In genomic region chr8:13213479-13214268, GRCm38 (mm10) we compare ENCODE assay signal across 8 mouse cellular contexts. TPM values are rescaled to one million over a fixed set of nuclear protein-coding genes. Genes with fewer than 3 reads are reported as not detected.
DNase-seq lines count a peak whose midpoint lies in the region; ATAC-seq lines count a peak whose summit lies in the region.

No protein-coding gene starts in this region.

- WGBS in intestine, embryonic 16.5 days = 25% methylated on average over 10 of the region's 10 CpGs

- intact Hi-C loops in left cerebral cortex, postnatal 25 days (cut with DNase I) = loop anchor here (5.0 to 10.0 kb wide), 4 partner anchors 51 to 319 kb away; partner anchors contain the start of genes Cul4a and Pcid2

- peak; percentile 74 for ATAC-seq in intestine, embryonic 16.5 days

- no peaks in the 10 kb centered on the region for H3K27me3 ChIP-seq in intestine, embryonic 16.5 days (replicated peaks; ENCODE audit: control insufficient read depth, insufficient read depth, low read length)

- H3K4me1 ChIP-seq in intestine, embryonic 16.5 days (ENCODE audit: control insufficient read depth, insufficient read depth, low read length) = peaks cover 8% of the 10 kb centered on the region

- no peak overlapping the region for H3K27ac ChIP-seq in intestine, embryonic 16.5 days (ENCODE audit: low read length)

- no peaks in the 10 kb centered on the region for H3K9me3 ChIP-seq in intestine, embryonic 16.5 days (ENCODE audit: control insufficient read depth, low read length)

- no peak overlapping the region for H3K4me2 ChIP-seq in intestine, embryonic 16.5 days (ENCODE audit: low read depth, low read length)

- no peak overlapping the region for H3K4me3 ChIP-seq in intestine, embryonic 16.5 days (ENCODE audit: low read length)

- H3K9ac ChIP-seq in intestine, embryonic 16.5 days (ENCODE audit: low read depth, low read length) = no peak overlapping the region

- H3K36me3 ChIP-seq in intestine, embryonic 16.5 days (ENCODE audit: control insufficient read depth, insufficient read depth, low read length) = no peaks in the 10 kb centered on the region

- DNase-seq in adrenal gland, adult 2 months = peak; percentile 92
- peak; percentile 73 for DNase-seq in embryo, embryonic 11.5 days (ENCODE audit: low read depth, low spot score)
- peak; percentile 81 to 88 for DNase-seq in gastrocnemius, postnatal 4 days (ENCODE audit: low spot score in 2 of 2)
- DNase-seq in left cerebral cortex, postnatal 25 days (ENCODE audit: low spot score in 2 of 2) = peak; percentile 81 to 90
- peak; percentile 87 for DNase-seq in mesoderm, embryonic 11.5 days (ENCODE audit: low read depth, low spot score)
- DNase-seq in right cerebral cortex, postnatal 25 days = peak; percentile 80
- peak; percentile 85 to 90 for DNase-seq in urinary bladder, postnatal 36 days (ENCODE audit: low spot score in 2 of 2)

RNA-seq across cellular contexts. Expression of gene Grtp1, which starts 13.3 kb away (rescaled TPM):
- 10 to 100 TPM; 10.8 to 16.4 TPM for total RNA-seq in adrenal gland, adult 2 months (2021)
- 10.1 and 12.5 TPM in 2 replicates for polyA plus RNA-seq in adrenal gland, adult 2 months (2012; rRNA removed)
- total RNA-seq in gastrocnemius, postnatal 4 days (2021) = 10 to 100 TPM in 1 of 2 experiments, 1 to 10 TPM in 1; 8.2 to 10.6 TPM
- polyA plus RNA-seq in intestine, embryonic 16.5 days (2015; fragmentation: Nextera tagmentation; extraction: Ambion mirVana) = 71.7 and 75.3 TPM in 2 replicates
- total RNA-seq in left cerebral cortex, postnatal 25 days (2021) = 1 to 10 TPM; 4.0 to 4.9 TPM

RNA-seq across cellular contexts. Expression of gene Adprhl1, which starts 40.3 kb away (rescaled TPM):
- 1 to 10 TPM in 1 of 2 experiments, under 1 TPM in 1; 0.93 to 5.4 TPM for total RNA-seq in adrenal gland, adult 2 months (2021)
- polyA plus RNA-seq in adrenal gland, adult 2 months (2012; rRNA removed) = 0.38 and 2.0 TPM in 2 replicates
- 10 to 100 TPM; 78.0 to 80.2 TPM for total RNA-seq in gastrocnemius, postnatal 4 days (2021)
- polyA plus RNA-seq in intestine, embryonic 16.5 days (2015; fragmentation: Nextera tagmentation; extraction: Ambion mirVana) = 0.29 and 0.40 TPM in 2 replicates
- total RNA-seq in left cerebral cortex, postnatal 25 days (2021) = 1 to 10 TPM in 1 of 2 experiments, under 1 TPM in 1; 0.60 to 1.4 TPM

RNA-seq across cellular contexts. Expression of gene Lamp1, which starts 54.7 kb away (rescaled TPM):
- total RNA-seq in adrenal gland, adult 2 months (2021) = 100 to 1,000 TPM; 476 to 520 TPM
- 336 and 366 TPM in 2 replicates for polyA plus RNA-seq in adrenal gland, adult 2 months (2012; rRNA removed)
- 100 to 1,000 TPM; 265 to 276 TPM for total RNA-seq in gastrocnemius, postnatal 4 days (2021)
- 256 and 550 TPM in 2 replicates for polyA plus RNA-seq in intestine, embryonic 16.5 days (2015; fragmentation: Nextera tagmentation; extraction: Ambion mirVana)
- total RNA-seq in left cerebral cortex, postnatal 25 days (2021) = 100 to 1,000 TPM; 285 to 291 TPM

Comparison
In these comparisons a context has a peak if more than half of its experiments do, and no peak if none do; other contexts are left out.
1. RNA of gene Adprhl1, which starts 40.3 kb away (total RNA-seq): 78.0 to 80.2 TPM in gastrocnemius, postnatal 4 days; 0.93 to 5.4 TPM in adrenal gland, adult 2 months and 0.60 to 1.4 TPM in left cerebral cortex, postnatal 25 days; every median in the first group is over 10 times any median in the second.
2. Peak in every context shown above with its lines, with median percentiles within 50 percentile points of each other: DNase-seq.